Mouse (Mus musculus) heart, adult 11 months (tissue): ENCODE results near the gene Hist1h2af.
A peak's percentile ranks its signal among the peaks of the same experiment; 100 is the strongest.

ENCODE experiments used
- DNase-seq: peaks from one replicate; pipeline ENCODE4 v3.0.0; 2022

The Hist1h2af gene

GRCm38 (mm10) chr13:23515826-23516620, 17.7 kb upstream of the Hist1h2af start:
- peak; percentile 87 for DNase-seq

GRCm38 (mm10) chr13:23516822-23517602, 16.7 kb upstream of the Hist1h2af start:
- peak; percentile 94 for DNase-seq

- peak; percentile 97 for DNase-seq
Observed at GRCm38 (mm10) chr13:23517603-23518294, 16.0 kb upstream of the Hist1h2af start.

- no peak for DNase-seq
Observed at GRCm38 (mm10) chr13:23518295-23518603, 15.5 kb upstream of the Hist1h2af start.

- peak; percentile 95 for DNase-seq
Observed at GRCm38 (mm10) chr13:23518885-23519284, 14.8 kb upstream of the Hist1h2af start.

GRCm38 (mm10) chr13:23519416-23519815, 14.3 kb upstream of the Hist1h2af start:
- peak; percentile 92 for DNase-seq

- DNase-seq, result peak; percentile 96
Observed at GRCm38 (mm10) chr13:23521703-23522102, 12.0 kb upstream of the Hist1h2af start.

GRCm38 (mm10) chr13:23523976-23524375, 9.7 kb upstream of the Hist1h2af start:
- DNase-seq, result peak; percentile 66

- peak; percentile 95 for DNase-seq
Observed at GRCm38 (mm10) chr13:23524654-23525053, 9.1 kb upstream of the Hist1h2af start.

GRCm38 (mm10) chr13:23525901-23526300, 7.8 kb upstream of the Hist1h2af start:
- peak; percentile 79 for DNase-seq

GRCm38 (mm10) chr13:23526312-23526711, 7.4 kb upstream of the Hist1h2af start:
- peak; percentile 98 for DNase-seq

- DNase-seq, result peak; percentile 82
Observed at GRCm38 (mm10) chr13:23529005-23529404, 4.7 kb upstream of the Hist1h2af start.

GRCm38 (mm10) chr13:23529480-23530165, 4.1 kb upstream of the Hist1h2af start:
- peak; percentile 6 for DNase-seq

- DNase-seq, result peak; percentile 95
Observed at GRCm38 (mm10) chr13:23530181-23530900, 3.4 kb upstream of the Hist1h2af start.

GRCm38 (mm10) chr13:23530901-23531875, 2.5 kb upstream of the Hist1h2af start, which contains the start of gene Hist1h4h:
Gene Hist1h4h, plus strand, starts transcription at chr13:23531050.
- DNase-seq, result peak; percentile 100

GRCm38 (mm10) chr13:23532262-23533075, 1.2 kb upstream of the Hist1h2af start:
- peak; percentile 86 for DNase-seq

- no peak for DNase-seq
Observed at GRCm38 (mm10) chr13:23534368-23535131, 844 bp downstream of the Hist1h2af start.

GRCm38 (mm10) chr13:23535137-23536075, 1.7 kb downstream of the Hist1h2af start, which contains the start of gene Hist1h3g:
Gene Hist1h3g, plus strand, starts transcription at chr13:23535422.
- DNase-seq, result peak; percentile 99
